Mouse (Mus musculus): Measurements from ENCODE around the gene Kif1c. TPM values are rescaled to one million over a fixed set of nuclear protein-coding genes. Genes with fewer than 3 reads are reported as not detected.

Kif1c gene
- total and polyA plus RNA-seq, 3 experiments: 19.8 to 21.7 TPM; not detected in 1

DNA sequence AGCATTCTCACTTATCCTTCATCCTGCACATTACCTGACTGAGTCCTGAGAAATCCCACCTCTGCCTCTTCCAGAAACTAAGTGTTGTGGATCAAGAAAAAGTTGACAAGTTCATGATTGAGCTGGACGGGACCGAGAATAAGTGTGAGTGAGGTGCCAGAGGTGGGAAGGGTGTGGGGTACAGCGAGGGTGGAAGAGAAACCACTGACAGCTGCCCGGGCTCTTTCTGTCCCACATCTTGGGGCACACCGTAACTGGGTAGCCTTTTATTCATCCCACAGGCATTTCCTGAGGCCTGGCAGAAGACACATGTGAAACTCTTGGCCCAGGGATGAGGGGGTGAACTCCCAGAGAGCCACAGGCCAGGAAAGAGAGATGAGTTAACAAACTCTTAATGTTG lies 41.8 kb upstream of the Kif1c start:
- TF ChIP-seq ZNF384 (IDR thresholded peaks at IDR 0.05; ENCODE audit: low read depth, low read length) (no peak), NELFE (IDR thresholded peaks at IDR 0.05; ENCODE audit: low read depth, low read length) (no peak), POLR2AphosphoS2 (IDR thresholded peaks at IDR 0.05; ENCODE audit: low read length) (no peak), POLR2AphosphoS5 (IDR thresholded peaks at IDR 0.05; ENCODE audit: borderline replicate concordance, low read depth, low read length) (no peak)
- DNase-seq (ENCODE audit: low read depth, low spot score): no peak
- Histone ChIP-seq H3K27me3 (ENCODE audit: control insufficient read depth in 1 of 2, insufficient read depth in 2 of 2, low read length in 2 of 2) (no peaks in the 10 kb centered on the region), H3K79me2 (ENCODE audit: control insufficient read depth, insufficient read depth, low read length, poor library complexity) (peaks cover 26% of the 10 kb centered on the region), H3K4me3 (ENCODE audit: control insufficient read depth in 1 of 2, insufficient read depth in 1 of 2, low read depth in 2 of 2, low read length in 2 of 2) (no peak overlapping the region), H3K4me1 (ENCODE audit: control insufficient read depth in 1 of 2, insufficient read depth in 2 of 2, low read length in 2 of 2) (peaks cover 2 to 14% of the 10 kb centered on the region in 2 experiments; a peak in 3 of 4 replicates), H3K9ac (ENCODE audit: control insufficient read depth, low read depth, low read length, poor library complexity, severe bottlenecking) (no peak overlapping the region), H3K27ac (ENCODE audit: control insufficient read depth, low read depth, low read length) (no peak overlapping the region), H3K9me3 (replicated peaks; ENCODE audit: insufficient read depth, low read length) (no peaks in the 10 kb centered on the region), H3K36me3 (ENCODE audit: control insufficient read depth in 1 of 2, insufficient read depth in 2 of 2, low read length in 2 of 2) (peaks cover 1 to 8% of the 10 kb centered on the region in 2 experiments; a peak in 3 of 4 replicates)

GRCm38 (mm10) chr11:70658942-70659341 lies 41.4 kb upstream of the Kif1c start:
- Histone ChIP-seq H3K27ac (ENCODE audit: control insufficient read depth, low read depth, low read length) (no peak overlapping the region), H3K27me3 (ENCODE audit: control insufficient read depth in 1 of 2, insufficient read depth in 2 of 2, low read length in 2 of 2) (no peaks in the 10 kb centered on the region), H3K36me3 (ENCODE audit: control insufficient read depth in 1 of 2, insufficient read depth in 2 of 2, low read length in 2 of 2) (peaks cover 1 to 8% of the 10 kb centered on the region in 2 experiments; a peak in 3 of 4 replicates), H3K9ac (ENCODE audit: control insufficient read depth, low read depth, low read length, poor library complexity, severe bottlenecking) (no peak overlapping the region), H3K4me3 (ENCODE audit: control insufficient read depth in 1 of 2, insufficient read depth in 1 of 2, low read depth in 2 of 2, low read length in 2 of 2) (no peak overlapping the region), H3K79me2 (ENCODE audit: control insufficient read depth, insufficient read depth, low read length, poor library complexity) (peaks cover 21% of the 10 kb centered on the region), H3K9me3 (replicated peaks; ENCODE audit: insufficient read depth, low read length) (no peaks in the 10 kb centered on the region), H3K4me1 (ENCODE audit: control insufficient read depth in 1 of 2, insufficient read depth in 2 of 2, low read length in 2 of 2) (peaks cover 2 to 14% of the 10 kb centered on the region in 2 experiments; a peak in 3 of 4 replicates)
- no peak for TF ChIP-seq HCFC1 (IDR thresholded peaks at IDR 0.05; ENCODE audit: low read depth, low read length)
- no peak for TF ChIP-seq TBP (IDR thresholded peaks at IDR 0.05; ENCODE audit: low read depth, low read length)
- no peak for TF ChIP-seq MXI1 (IDR thresholded peaks at IDR 0.05; ENCODE audit: low read depth, low read length)
- TF ChIP-seq POLR2AphosphoS5 (IDR thresholded peaks at IDR 0.05; ENCODE audit: borderline replicate concordance, low read depth, low read length): no peak
- no peak for TF ChIP-seq MYB (IDR thresholded peaks at IDR 0.05; ENCODE audit: low read depth, low read length)
- no peak for TF ChIP-seq BHLHE40 (IDR thresholded peaks at IDR 0.05; ENCODE audit: borderline replicate concordance, low read depth, low read length)
- TF ChIP-seq TAL1 (IDR thresholded peaks at IDR 0.05; ENCODE audit: low read length): no peak
- no peak for TF ChIP-seq UBTF (IDR thresholded peaks at IDR 0.05; ENCODE audit: borderline replicate concordance, insufficient read depth, low read depth, low read length)
- TF ChIP-seq CTCF (IDR thresholded peaks at IDR 0.05 in 2 of 3, conservative IDR thresholded peaks at IDR 0.05 in 1 of 3; ENCODE audit: control insufficient read depth in 1 of 3, insufficient read depth in 1 of 3, low read depth in 2 of 3, low read length in 3 of 3, poor library complexity in 1 of 3, severe bottlenecking in 1 of 3): no peak
- no peak for DNase-seq (ENCODE audit: low read depth, low spot score)

- peaks cover 1 to 8% of the 10 kb centered on the region in 2 experiments; a peak in 3 of 4 replicates for H3K36me3 ChIP-seq (ENCODE audit: control insufficient read depth in 1 of 2, insufficient read depth in 2 of 2, low read length in 2 of 2)
- no peak overlapping the region for H3K4me3 ChIP-seq (ENCODE audit: control insufficient read depth in 1 of 2, insufficient read depth in 1 of 2, low read depth in 2 of 2, low read length in 2 of 2)
- peaks cover 2 to 14% of the 10 kb centered on the region in 2 experiments; a peak in 3 of 4 replicates for H3K4me1 ChIP-seq (ENCODE audit: control insufficient read depth in 1 of 2, insufficient read depth in 2 of 2, low read length in 2 of 2)
- no peaks in the 10 kb centered on the region for H3K9me3 ChIP-seq (replicated peaks; ENCODE audit: insufficient read depth, low read length)
- peaks cover 9% of the 10 kb centered on the region; the same call in 1 of the 2 replicates for H3K79me2 ChIP-seq (ENCODE audit: control insufficient read depth, insufficient read depth, low read length, poor library complexity)
- H3K27me3 ChIP-seq (ENCODE audit: control insufficient read depth in 1 of 2, insufficient read depth in 2 of 2, low read length in 2 of 2): no peaks in the 10 kb centered on the region
- no peak overlapping the region for H3K27ac ChIP-seq (ENCODE audit: control insufficient read depth, low read depth, low read length)
- DNase-seq (ENCODE audit: low read depth, low spot score): no peak
- H3K9ac ChIP-seq (ENCODE audit: control insufficient read depth, low read depth, low read length, poor library complexity, severe bottlenecking): no peak overlapping the region
- TF ChIP-seq TAL1 (IDR thresholded peaks at IDR 0.05; ENCODE audit: low read length) (no peak), MXI1 (IDR thresholded peaks at IDR 0.05; ENCODE audit: low read depth, low read length) (no peak), BHLHE40 (IDR thresholded peaks at IDR 0.05; ENCODE audit: borderline replicate concordance, low read depth, low read length) (no peak), MAZ (IDR thresholded peaks at IDR 0.05; ENCODE audit: low read depth, low read length) (no peak), CHD2 (IDR thresholded peaks at IDR 0.05; ENCODE audit: low read length) (no peak), UBTF (IDR thresholded peaks at IDR 0.05; ENCODE audit: borderline replicate concordance, insufficient read depth, low read depth, low read length) (no peak)
Measured at GRCm38 (mm10) chr11:70660571-70660970, 39.8 kb upstream of the Kif1c start.
